Mouse (Mus musculus) cerebral cortex, adult 2 months (tissue): Measurements from ENCODE around the gene Fam83g.

ENCODE experiments used
- WGBS: fragments of 180-500 bp; shearing (Covaris S2); methylation state at CpG from one replicate; pipeline ENCODE4 v1.1.7; 2018; 5-methylcytosine and 5-hydroxymethylcytosine counted together

The Fam83g gene

DNA sequence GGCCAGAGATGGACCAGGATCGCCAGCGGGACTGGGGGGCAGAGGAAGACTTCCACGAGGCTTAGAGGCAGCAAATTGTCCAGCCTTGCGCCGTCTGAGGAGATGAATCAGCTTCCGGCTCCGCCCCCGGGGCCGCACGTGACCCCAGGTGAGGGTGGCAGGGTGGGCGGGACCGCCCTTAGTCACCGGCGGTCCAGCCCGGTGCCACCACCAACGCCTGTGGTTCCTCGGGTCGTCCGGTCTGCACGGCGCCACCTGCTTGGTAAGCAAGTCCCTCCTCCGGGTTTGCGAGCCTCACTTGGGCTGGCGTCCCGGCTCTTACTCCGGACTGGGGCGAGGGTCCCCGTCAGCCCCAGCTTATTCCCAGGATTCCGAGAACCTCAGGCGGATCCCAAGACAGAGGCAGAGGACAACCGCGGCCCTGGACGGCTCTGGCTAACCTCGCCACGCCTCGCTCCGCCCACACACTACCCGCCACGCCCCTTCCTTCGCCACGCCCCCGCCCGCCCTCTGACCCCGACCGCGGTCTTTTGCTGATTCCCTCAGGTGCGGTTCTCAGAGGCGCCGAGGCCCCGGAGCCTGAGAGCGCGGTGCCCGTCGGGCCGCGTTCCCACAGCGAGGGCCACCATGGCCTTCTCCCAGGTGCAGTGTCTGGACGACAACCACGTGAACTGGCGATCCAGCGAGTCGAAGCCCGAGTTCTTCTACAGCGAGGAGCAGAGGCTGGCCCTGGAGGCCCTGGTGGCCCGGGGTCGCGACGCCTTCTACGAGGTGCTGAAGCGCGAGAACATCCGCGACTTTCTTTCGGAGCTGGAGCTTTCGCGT lies at the start of gene Fam83g:
Gene Fam83g, plus strand, starts transcription at position 185 of the 825 bp plus-strand sequence.
- 6% methylated on average over 76 of the region's 76 CpGs for WGBS

DNA sequence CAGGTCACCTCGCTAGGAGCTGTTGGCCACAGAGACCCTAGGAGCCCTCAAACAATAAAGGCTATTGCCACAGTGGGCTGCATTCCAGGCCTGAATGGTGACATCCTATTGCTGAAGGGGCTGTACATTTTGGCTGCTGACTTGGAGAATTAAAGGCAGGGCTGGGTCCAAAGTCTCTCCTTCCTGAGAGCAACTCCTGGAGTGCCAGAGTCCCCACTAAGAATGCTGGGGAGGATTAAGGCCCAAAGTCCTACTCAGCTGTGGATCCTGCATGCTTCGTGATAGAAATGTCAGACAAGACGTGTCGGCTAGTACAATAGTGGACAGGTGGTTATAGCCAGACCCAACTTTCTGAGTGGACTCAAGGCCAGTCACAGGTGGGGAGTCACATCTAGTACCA lies 47.6 kb upstream of the Fam83g start:
- 99% methylated on average over 3 of the region's 4 CpGs for WGBS

DNA sequence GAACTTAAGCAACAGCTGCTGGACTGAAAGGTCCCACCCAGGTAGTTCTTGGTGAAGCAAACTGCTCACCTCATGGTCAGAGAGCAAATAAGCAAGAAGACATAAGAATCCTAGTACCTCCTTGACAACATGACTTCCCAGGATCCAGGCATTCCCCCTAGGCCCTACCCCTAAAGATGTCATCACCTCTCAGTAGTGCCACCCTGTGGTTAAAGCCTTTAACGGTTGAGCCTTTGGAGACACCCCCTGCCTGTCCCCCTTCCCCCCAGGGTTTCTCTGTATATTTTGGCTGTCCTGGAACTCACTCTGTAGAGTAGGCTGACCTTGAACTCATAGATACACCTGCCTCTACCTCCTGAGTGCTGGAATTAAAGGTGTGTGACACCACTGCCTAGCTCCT lies 46.5 kb upstream of the Fam83g start:
- 48% methylated on average over 1 of the region's 1 CpGs for WGBS

DNA sequence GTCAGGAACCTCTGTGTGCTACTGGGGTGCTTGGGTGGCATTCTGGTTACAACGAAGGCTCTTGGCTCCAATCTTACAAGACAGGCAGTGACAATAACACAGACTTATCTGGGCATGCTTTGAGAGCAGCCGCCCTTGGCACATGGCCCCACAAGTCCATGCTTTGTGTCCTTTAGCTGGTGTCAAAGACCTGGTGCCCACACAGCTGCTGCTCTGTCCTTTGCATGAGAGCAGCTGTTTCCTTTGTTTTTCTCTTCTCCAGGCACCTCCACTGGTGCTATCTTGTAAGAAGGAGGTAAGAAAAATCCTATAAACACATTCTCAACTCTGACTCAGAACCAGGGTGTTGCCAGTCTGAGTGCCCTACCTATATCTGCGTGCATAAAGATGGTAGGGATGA lies 46.0 kb upstream of the Fam83g start:
- WGBS, result 69% methylated on average over 3 of the region's 3 CpGs

DNA sequence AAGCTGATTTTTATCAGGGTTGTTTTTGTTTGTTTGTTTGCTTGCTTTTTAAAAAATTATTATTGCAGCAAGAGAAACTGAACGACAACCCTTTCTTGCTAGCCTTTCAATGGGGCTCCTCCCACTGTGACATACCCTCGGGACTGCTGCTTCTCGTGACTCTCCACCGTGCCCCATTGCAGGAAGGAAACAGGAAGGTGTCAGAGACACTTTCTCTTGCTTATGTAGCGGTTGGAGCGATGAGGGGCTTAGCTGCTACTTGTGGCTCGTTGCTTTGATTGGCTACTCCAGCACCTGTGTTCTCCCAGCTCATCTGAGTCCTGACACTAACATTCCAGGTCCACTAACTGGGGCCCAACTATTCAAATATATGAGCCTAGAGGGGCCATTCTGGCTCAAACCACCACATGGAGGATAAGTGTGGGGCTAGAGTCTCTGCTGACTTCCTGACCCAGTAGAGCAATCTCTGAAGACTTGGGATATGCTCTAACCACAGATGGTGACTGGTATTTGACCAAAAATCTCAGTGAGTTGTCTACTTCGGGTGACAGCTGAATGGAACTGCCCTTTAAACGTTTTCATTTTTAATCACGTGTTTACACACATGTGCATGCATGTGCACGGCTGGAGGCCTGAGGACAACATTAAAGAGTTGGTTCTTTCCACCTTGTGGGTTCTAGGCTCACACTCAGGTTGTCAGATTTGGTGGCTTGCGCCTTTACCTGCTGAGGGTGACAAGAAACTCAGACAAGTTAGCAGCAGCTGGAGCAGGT lies 44.9 kb upstream of the Fam83g start:
- WGBS, result 78% methylated on average over 12 of the region's 12 CpGs

DNA sequence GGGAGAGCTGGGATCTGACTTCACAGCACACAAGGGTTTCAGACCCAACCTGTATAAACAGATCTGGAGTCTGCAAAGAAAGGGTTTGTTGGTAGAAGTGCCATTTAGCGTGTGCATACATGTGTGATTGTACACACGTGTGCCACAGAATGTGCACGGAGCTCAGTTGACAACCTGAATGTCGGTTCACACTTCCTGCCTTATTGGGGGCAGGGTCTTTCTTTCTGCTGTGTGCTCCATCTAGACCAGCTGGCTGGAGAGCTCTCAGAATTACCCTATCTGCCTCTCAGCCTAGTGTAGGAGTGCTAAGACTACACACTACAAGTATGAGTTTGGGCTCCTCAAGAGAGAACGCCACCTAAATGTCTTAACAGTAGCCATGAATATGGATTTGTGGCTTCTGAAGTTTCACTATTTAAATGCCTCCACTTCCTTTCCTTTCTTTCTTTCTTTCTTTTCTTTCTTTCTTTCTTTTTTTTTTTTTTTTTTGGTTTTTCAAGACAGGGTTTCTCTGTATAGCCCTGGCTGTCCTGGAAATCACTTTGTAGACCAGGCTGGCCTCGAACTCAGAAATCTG lies 44.2 kb upstream of the Fam83g start:
- WGBS, result 91% methylated on average over 6 of the region's 6 CpGs

DNA sequence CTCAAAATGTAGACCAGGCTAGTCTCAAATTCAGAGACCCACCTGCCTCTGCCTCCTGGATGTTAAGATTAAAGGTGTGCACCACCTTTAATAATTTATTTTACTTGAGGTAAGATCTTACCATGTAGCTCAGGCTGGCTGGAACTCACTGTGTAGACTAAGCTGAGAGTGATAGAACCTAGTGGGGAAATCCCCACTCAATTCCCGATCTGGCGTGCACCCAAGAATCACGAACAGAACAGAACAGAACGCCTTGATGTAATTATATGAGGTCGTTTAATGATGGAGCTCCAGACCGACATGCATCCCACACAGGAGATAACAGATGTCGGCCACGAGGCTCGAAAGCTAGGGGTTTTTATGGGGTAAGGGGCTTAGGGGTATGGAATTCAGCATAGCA lies 43.3 kb upstream of the Fam83g start:
- WGBS, result 59% methylated on average over 9 of the region's 9 CpGs

DNA sequence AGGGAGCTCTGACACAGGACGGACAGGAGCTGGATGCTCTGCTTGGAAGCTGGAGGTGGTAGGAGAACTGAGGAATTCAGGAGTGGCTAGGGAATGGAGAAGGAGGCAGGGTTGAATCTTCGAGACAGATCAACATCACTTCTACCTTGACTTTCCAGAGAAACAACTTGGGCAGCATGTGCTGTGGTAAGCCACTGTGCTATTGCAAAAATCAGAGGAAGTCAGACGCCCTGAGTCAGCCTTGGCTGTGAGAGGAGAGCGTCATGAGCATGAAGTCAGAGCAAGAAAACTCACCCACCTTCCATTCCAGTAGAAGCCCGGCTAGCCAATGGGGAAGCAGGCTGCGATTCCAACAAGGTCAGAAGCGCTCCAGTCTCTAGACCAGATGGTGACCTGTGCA lies 41.8 kb upstream of the Fam83g start:
- WGBS, result 83% methylated on average over 7 of the region's 7 CpGs

DNA sequence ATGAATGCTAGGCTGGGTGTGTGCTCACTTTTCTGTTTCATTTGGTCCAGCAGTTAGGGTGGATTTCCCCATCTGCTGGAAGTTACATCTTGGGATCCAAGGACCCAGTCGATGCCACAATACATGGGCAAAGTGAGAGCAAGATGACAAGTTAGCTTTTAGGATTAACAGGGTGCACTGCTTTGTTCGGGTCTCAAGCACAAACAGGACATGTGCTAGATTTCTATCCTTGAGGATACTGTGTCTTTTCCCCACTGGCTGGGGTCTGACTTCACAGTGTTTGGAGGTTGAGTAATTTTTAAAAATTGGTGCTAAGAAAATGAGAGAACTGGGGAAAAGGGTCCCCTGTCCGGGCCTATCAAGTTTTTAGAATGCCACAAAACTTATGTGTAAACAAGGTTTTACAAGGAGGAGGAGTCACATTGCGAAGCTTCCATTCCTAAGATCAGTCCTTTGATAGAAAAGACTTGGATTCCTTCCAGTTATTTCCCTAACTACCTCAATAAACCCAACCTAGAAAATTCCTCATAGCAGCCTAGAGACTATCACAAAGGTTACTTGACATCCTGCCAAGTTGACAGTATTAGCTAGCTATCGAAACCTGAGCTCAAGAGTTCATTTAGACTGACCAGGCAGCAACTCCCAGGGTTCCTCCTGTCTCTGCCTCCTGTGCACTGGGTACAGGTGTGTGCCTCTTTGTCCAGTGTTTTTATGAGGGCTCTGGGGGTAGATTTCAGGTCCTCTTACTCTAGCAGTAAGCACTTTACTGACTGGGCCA lies 40.5 kb upstream of the Fam83g start:
- 87% methylated on average over 5 of the region's 5 CpGs for WGBS

DNA sequence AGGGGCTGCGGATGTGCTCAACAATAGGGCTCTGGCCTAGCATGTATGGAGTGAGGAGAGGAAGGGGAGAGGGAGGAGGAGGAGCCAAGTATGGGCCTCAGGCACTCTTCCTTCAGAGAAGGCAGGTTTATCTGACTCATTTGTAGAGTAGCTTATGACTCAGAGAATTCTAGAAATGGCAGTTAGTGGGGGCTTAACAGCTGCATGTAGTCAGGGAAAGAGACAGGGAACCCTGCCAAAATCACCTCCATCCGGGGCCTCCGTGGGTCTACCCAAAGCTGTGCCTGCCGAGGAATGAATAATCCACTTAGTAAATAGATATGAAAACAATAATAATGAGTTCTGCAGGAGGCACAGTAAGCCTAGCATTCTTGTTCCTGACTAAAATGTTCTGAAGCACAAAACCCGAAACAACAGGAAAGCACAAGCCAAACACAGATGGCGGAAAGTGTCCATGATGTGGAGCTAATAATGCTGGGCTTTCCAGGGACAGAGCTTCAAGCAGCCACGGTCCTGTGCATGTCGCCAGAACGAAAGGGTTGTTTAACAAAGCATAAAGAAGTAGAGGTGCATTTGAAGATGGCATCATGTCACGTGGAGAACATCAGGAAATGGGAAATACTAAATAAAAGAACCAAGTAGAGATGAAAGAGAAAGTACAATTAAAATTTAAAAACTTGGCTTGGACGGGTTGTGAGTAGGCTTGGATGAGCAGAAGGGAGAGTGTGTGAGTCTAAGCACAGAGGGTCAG lies 39.1 kb upstream of the Fam83g start:
- WGBS, result 42% methylated on average over 11 of the region's 11 CpGs

DNA sequence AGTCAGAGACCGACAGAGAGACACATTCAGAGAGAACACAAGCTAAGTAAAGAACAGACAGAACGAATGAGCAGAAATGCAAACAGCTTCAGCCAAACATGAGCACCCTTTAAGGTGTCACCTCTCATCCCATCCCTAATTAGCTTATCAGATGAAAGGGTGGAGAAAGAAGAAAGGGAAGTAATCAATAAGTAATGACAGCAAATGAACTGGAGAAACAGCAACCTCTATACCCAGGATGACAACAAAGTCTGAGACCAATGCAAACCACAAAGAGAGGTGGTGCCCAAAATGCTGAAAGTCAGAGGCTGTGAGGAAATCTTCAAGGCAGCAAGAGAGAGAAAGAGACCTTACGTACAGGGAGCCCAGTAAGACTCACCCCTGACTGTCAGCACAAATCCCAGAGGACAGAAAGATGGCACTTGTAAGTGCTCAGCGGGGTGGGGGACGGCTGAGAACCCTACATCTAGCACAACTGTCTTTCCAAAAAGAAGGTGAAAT lies 38.5 kb upstream of the Fam83g start:
- WGBS, result 83% methylated on average over 5 of the region's 5 CpGs

DNA sequence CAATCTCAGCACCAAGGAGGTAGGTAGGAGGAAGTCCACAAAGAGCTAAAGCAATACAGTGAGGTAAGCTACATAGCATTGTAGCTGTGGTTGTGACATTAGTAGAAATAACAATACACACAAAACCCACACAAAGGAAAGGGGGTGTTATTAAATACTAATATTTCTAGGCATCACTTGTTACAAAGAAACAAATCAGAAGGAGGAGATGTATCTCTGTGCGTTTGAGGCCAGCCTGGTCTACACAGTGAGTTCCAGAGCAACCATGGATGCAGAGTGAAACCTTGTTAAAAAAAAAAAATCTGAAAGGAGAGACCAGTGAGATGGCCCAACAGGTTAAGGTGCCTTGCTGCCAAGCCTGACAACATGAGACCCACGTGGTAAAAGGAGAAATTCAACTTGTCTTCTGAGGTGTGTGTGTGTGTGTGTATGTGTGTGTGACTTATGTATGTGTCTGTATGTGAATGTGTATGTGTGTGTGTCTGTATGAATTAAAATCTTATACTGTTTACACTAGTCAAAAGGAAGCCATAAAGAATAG lies 37.3 kb upstream of the Fam83g start:
- WGBS, result 73% methylated on average over 2 of the region's 2 CpGs

DNA sequence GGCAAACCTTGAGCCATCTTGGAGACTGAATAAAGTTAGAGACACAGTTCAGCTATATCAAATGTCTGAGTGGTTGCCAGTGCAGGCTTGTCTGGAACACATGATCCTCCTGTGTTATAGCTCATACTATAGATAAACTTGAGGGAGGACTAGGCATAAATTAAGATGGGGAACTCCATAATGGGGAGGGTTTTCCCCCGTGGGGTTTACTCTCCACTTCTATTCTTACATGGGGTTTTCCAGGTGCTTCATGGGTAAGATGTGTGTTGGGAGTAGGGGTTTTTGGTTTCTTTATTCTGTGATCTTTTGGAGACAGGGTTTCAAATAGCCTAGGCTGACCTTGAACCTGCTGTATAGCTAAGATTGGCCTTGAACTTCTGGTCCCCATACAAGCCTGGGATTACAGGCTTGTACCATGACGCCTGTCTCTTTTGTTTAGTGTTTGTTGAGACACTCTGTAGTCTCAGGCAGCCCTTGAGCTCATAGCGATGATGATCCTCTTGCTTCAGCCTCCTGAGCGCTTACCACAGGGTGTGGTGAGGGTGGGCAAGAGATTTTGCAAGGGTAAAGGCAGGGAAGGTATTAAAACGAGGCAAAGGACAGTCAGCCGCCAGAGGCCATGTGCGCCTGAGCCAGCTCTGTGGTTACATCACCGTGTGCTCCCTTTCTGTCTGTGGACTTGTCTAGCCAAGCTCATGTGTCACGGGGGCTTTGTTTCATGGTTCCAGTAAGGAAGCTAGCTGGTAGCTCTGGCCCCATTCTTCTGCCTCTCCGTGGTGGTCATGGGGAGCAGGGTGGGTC lies 36.6 kb upstream of the Fam83g start:
- WGBS, result 81% methylated on average over 10 of the region's 10 CpGs

DNA sequence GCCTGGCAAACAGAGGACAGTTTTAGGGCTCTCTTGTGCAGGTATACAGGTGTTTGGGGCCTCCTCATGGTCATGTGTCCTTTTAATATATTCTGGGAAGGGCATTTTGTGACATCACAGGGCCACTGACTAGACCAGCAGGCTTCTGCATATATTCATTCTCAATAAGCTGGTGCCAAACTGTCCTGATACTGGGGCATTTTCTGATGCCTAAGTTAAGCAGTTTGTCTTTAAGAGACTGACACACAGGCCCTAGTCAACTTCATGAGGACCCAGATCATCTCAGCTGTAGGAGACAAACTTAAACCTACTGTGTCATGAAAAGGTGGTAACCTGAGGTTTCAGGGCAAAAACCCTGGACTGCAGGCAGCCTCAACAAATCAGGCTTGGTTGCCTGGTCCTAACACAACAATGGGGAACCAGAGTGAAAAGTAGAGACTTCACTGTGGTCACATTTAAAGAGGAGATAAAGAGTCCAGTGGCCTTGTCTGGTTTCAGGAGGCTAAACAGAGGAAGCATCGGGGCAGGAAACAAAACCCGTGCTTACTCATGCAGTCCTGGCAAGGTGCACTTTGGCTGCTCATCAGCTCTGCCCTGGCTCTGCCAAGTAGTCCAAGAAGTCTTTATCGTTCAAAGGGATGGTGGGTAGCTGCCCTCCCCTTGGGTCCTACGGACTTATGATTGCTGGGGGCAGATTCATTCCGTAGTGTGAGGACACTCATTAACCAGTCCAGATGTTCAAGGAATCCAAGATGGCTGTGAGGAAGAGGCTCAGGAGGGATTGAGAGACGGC lies 35.7 kb upstream of the Fam83g start:
- 50% methylated on average over 6 of the region's 6 CpGs for WGBS

DNA sequence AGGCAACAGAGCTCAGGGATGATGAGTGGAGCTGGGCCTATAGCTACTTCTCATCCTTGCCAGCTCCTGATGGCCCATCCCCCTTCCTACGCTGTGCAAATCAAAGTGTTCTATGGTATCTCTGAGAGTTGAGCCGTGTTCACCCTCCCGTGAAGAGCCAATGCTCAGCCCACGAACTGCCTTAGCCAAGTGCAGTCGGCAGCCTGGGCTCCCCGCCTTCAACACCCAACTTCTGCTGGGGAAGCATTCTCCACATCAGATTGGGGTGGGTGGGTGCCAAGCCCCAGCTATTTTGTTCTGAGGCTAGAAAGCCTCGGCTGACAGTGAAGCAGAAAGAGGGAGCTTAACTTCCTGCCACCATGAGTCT lies 35.2 kb upstream of the Fam83g start:
- WGBS, result 50% methylated on average over 7 of the region's 7 CpGs

DNA sequence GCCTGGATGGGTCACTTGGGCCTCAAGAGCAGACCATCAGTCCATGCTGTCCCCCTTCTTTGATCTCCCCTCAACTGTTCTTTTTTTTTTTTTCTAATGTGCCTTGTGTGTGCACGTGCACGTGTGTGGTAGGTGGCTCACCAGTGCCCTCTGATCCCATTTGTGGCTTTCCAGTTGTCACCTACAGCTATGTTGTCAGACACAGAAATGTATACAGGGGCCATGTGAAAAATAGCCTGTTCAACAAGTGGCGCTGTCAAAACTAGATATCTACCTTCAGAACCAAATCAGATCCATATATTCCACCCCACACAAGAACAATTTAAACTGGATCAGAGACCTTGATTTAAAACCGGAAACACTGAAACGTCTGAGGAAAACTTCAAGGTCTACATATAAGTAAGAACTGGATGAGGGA lies 34.7 kb upstream of the Fam83g start:
- 82% methylated on average over 5 of the region's 5 CpGs for WGBS

DNA sequence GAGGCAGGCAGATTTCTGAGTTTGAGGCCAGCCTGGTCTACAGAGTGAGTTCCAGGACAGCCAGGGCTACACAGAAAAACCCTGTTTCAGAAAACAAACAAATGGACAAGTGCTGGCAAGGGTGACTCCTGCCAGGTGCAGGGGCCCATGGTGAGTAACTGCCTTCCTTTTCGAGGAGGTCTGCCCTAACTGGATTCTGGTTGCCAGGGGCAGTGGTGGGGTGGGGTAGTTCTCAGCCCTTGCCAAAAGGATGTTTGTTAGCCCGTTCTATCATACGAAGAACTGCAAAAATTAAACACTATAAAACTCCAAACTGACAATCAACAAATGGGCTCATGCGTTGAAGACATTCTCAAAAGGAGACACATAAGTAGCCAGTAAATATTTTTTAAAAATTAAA lies 34.3 kb upstream of the Fam83g start:
- 90% methylated on average over 4 of the region's 4 CpGs for WGBS

DNA sequence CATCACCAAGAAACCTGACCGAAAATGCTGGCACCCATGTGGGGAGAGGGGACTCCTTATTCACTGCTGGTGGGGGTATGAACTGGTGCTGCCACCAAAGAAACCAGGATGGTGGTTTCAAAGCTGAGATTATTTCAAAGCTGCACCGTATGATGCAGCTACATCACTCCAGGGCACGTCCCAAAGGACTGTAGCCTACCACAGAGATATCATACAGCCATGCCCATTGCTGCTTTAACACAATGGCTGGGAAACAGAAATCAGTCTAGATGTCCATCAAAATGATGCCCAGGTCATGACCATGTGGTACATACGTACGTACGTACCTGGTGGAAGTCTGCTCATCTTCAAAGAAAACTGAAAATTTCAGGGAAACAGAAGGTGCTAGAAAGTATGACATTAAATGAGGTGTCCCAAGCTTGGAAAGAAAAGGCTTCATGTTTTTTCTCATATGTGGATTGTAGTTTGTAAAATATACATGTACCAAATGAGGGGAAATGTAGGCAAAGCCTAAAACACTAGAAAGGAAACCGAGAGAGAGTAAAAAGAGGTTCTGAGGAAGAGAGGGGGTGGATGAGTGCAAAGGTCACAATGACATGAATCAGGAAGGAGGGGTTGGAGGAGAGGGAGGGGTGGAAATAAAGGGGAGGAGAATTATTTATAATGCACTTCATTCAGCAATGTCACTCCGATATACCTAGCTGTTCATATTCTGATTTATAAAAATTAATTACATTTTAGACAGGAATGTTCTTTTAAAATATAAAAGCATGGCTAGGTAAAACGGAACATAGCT lies 33.2 kb upstream of the Fam83g start:
- 88% methylated on average over 9 of the region's 9 CpGs for WGBS
